Mouse (Mus musculus): Measurements from ENCODE around the gene Ubiad1. TPM values are rescaled to one million over a fixed set of nuclear protein-coding genes. Genes with fewer than 3 reads are reported as not detected.
A peak's percentile ranks its signal among the peaks of the same experiment; 100 is the strongest.

Ubiad1 gene
- total and polyA plus RNA-seq, 2 experiments from 2014 or later, result 12.2 to 18.7 TPM

- no peak overlapping the region for H3K4me2 ChIP-seq (ENCODE audit: low read depth)
- WGBS, result 95% methylated on average over 12 of the region's 12 CpGs
- no peak for DNase-seq
- no peak overlapping the region for H3K27ac ChIP-seq (ENCODE audit: low read depth, low read length)
- H3K27me3 ChIP-seq (ENCODE audit: insufficient read depth, low read length), result no peaks in the 10 kb centered on the region
- no peak for TF ChIP-seq CTCF (IDR thresholded peaks at IDR 0.05; ENCODE audit: low read depth)
- no peaks in the 10 kb centered on the region for H3K9me3 ChIP-seq (ENCODE audit: low read length)
- H3K4me1 ChIP-seq (ENCODE audit: insufficient read depth), result no peaks in the 10 kb centered on the region
- no peak overlapping the region for H3K4me3 ChIP-seq (ENCODE audit: low read depth, low read length)
- no peak for ATAC-seq
- peaks cover 83% of the 10 kb centered on the region for H3K36me3 ChIP-seq (ENCODE audit: insufficient read depth)
- H3K9ac ChIP-seq, result no peak overlapping the region
Measured at GRCm38 (mm10) chr4:148464301-148464700, 19.7 kb upstream of the Ubiad1 start.

- Histone ChIP-seq H3K27ac (ENCODE audit: low read depth, low read length) (no peak overlapping the region), H3K36me3 (ENCODE audit: insufficient read depth) (peaks cover 83% of the 10 kb centered on the region), H3K27me3 (ENCODE audit: insufficient read depth, low read length) (no peaks in the 10 kb centered on the region), H3K4me1 (ENCODE audit: insufficient read depth) (no peaks in the 10 kb centered on the region), H3K4me2 (ENCODE audit: low read depth) (no peak overlapping the region), H3K9ac (no peak overlapping the region), H3K4me3 (ENCODE audit: low read depth, low read length) (no peak overlapping the region), H3K9me3 (ENCODE audit: low read length) (no peaks in the 10 kb centered on the region)
- DNase-seq (peak; percentile 74), ATAC-seq (peak; percentile 66)
- 53% methylated on average over 14 of the region's 14 CpGs for WGBS
- TF ChIP-seq CTCF (IDR thresholded peaks at IDR 0.05; ENCODE audit: low read depth), result peak; percentile 75
Measured at GRCm38 (mm10) chr4:148463208-148463960, 18.8 kb upstream of the Ubiad1 start.

GRCm38 (mm10) chr4:148462717-148463116, 18.1 kb upstream of the Ubiad1 start:
- Histone ChIP-seq H3K9ac (no peak overlapping the region), H3K27ac (ENCODE audit: low read depth, low read length) (no peak overlapping the region), H3K9me3 (ENCODE audit: low read length) (no peaks in the 10 kb centered on the region), H3K27me3 (ENCODE audit: insufficient read depth, low read length) (no peaks in the 10 kb centered on the region), H3K4me1 (ENCODE audit: insufficient read depth) (no peaks in the 10 kb centered on the region), H3K4me2 (ENCODE audit: low read depth) (no peak overlapping the region), H3K36me3 (ENCODE audit: insufficient read depth) (peaks cover 83% of the 10 kb centered on the region), H3K4me3 (ENCODE audit: low read depth, low read length) (no peak overlapping the region)
- WGBS, result 96% methylated on average over 13 of the region's 13 CpGs
- ATAC-seq, result no peak
- no peak for DNase-seq
- TF ChIP-seq CTCF (IDR thresholded peaks at IDR 0.05; ENCODE audit: low read depth), result no peak

- Histone ChIP-seq H3K27me3 (ENCODE audit: insufficient read depth, low read length) (no peaks in the 10 kb centered on the region), H3K36me3 (ENCODE audit: insufficient read depth) (peaks cover 86% of the 10 kb centered on the region), H3K9me3 (ENCODE audit: low read length) (no peaks in the 10 kb centered on the region), H3K4me3 (ENCODE audit: low read depth, low read length) (no peak overlapping the region), H3K4me2 (ENCODE audit: low read depth) (no peak overlapping the region), H3K4me1 (ENCODE audit: insufficient read depth) (no peaks in the 10 kb centered on the region), H3K27ac (ENCODE audit: low read depth, low read length) (no peak overlapping the region), H3K9ac (no peak overlapping the region)
- DNase-seq (no peak), ATAC-seq (no peak)
- peak; percentile 24; the same call in 1 of the 2 replicates for TF ChIP-seq CTCF (IDR thresholded peaks at IDR 0.05; ENCODE audit: low read depth)
- WGBS, result 83% methylated on average over 4 of the region's 4 CpGs
Measured at GRCm38 (mm10) chr4:148461772-148462171, 17.2 kb upstream of the Ubiad1 start.

GRCm38 (mm10) chr4:148460656-148461284, 16.2 kb upstream of the Ubiad1 start:
- 26% methylated on average over 12 of the region's 12 CpGs for WGBS
- peaks cover 85% of the 10 kb centered on the region for H3K36me3 ChIP-seq (ENCODE audit: insufficient read depth)
- TF ChIP-seq CTCF (IDR thresholded peaks at IDR 0.05; ENCODE audit: low read depth), result no peak
- no peaks in the 10 kb centered on the region for H3K27me3 ChIP-seq (ENCODE audit: insufficient read depth, low read length)
- ATAC-seq (peak; percentile 62), DNase-seq (peak; percentile 45)
- no peak overlapping the region for H3K4me2 ChIP-seq (ENCODE audit: low read depth)
- H3K4me3 ChIP-seq (ENCODE audit: low read depth, low read length), result no peak overlapping the region
- no peaks in the 10 kb centered on the region for H3K9me3 ChIP-seq (ENCODE audit: low read length)
- no peak overlapping the region for H3K9ac ChIP-seq
- peak overlapping the region; percentile 29; the same call in 1 of the 2 replicates for H3K27ac ChIP-seq (ENCODE audit: low read depth, low read length)
- no peaks in the 10 kb centered on the region for H3K4me1 ChIP-seq (ENCODE audit: insufficient read depth)

- Histone ChIP-seq H3K27me3 (ENCODE audit: insufficient read depth, low read length) (no peaks in the 10 kb centered on the region), H3K4me3 (ENCODE audit: low read depth, low read length) (no peak overlapping the region), H3K9ac (no peak overlapping the region), H3K4me1 (ENCODE audit: insufficient read depth) (no peaks in the 10 kb centered on the region), H3K4me2 (ENCODE audit: low read depth) (no peak overlapping the region), H3K36me3 (ENCODE audit: insufficient read depth) (peaks cover 84% of the 10 kb centered on the region), H3K9me3 (ENCODE audit: low read length) (no peaks in the 10 kb centered on the region), H3K27ac (ENCODE audit: low read depth, low read length) (no peak overlapping the region)
- ATAC-seq (no peak), DNase-seq (no peak)
- no peak for TF ChIP-seq CTCF (IDR thresholded peaks at IDR 0.05; ENCODE audit: low read depth)
- 91% methylated on average over 5 of the region's 5 CpGs for WGBS
Measured at GRCm38 (mm10) chr4:148455477-148456025, 11.0 kb upstream of the Ubiad1 start.

- Histone ChIP-seq H3K36me3 (ENCODE audit: insufficient read depth) (peaks cover 68% of the 10 kb centered on the region), H3K27ac (ENCODE audit: low read depth, low read length) (no peak overlapping the region), H3K4me1 (ENCODE audit: insufficient read depth) (peaks cover 10% of the 10 kb centered on the region), H3K9ac (no peak overlapping the region), H3K27me3 (ENCODE audit: insufficient read depth, low read length) (no peaks in the 10 kb centered on the region), H3K9me3 (ENCODE audit: low read length) (no peaks in the 10 kb centered on the region), H3K4me3 (ENCODE audit: low read depth, low read length) (no peak overlapping the region), H3K4me2 (ENCODE audit: low read depth) (no peak overlapping the region)
- no peak for DNase-seq
- no peak for TF ChIP-seq CTCF (IDR thresholded peaks at IDR 0.05; ENCODE audit: low read depth)
- WGBS, result 93% methylated on average over 11 of the region's 11 CpGs
- ATAC-seq, result no peak
Measured at GRCm38 (mm10) chr4:148453707-148454106, 9.1 kb upstream of the Ubiad1 start.

Measured in forebrain, postnatal 0 days (tissue).